Mouse (Mus musculus): ENCODE results near the gene Snd1. TPM values are rescaled to one million over a fixed set of nuclear protein-coding genes. Genes with fewer than 3 reads are reported as not detected.

Gene Snd1
- polyA plus RNA-seq, 1 experiment, result 155 TPM

DNA sequence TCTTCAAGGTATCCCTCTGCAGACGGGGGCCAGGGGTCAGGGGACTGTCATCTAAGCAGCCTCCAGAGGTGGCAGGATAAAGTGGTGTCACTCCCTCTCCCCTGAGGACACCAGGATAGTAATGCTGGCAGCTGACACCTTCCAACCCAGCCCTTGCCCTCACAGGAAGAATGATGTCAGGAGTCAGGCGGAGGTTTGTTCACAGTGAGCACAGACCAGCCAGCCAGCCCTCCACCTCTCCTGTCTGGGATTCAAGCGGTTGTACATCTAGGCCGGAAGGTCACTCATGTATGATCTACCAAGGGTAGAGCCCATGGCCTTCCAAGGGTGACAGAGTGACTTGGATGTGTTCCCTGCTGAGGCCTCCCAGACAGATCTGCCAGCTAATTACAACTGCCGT is 408.6 kb downstream of the Snd1 start:
- H3K27me3 ChIP-seq (ENCODE audit: control insufficient read depth, insufficient read depth, insufficient read length), result no peaks in the 10 kb centered on the region
- H3K36me3 ChIP-seq (ENCODE audit: control insufficient read depth, insufficient read depth), result peaks cover 58% of the 10 kb centered on the region
- TF ChIP-seq MAX (IDR thresholded peaks at IDR 0.05), result no peak
- TF ChIP-seq CTCF (IDR thresholded peaks at IDR 0.05; ENCODE audit: control insufficient read depth, insufficient read depth, insufficient read length), result no peak
- no peak for TF ChIP-seq FOSL1 (IDR thresholded peaks at IDR 0.05; ENCODE audit: insufficient read depth, low read length, poor library complexity, severe bottlenecking)
- no peak for TF ChIP-seq MYOG (IDR thresholded peaks at IDR 0.05; ENCODE audit: control insufficient read depth, extremely low read depth, insufficient read length)
- no peak for TF ChIP-seq MYOD1 (IDR thresholded peaks at IDR 0.05; ENCODE audit: control insufficient read depth, insufficient read length, low read depth)
- no peak for TF ChIP-seq CEBPB (IDR thresholded peaks at IDR 0.05; ENCODE audit: low read depth)
- TF ChIP-seq USF1 (IDR thresholded peaks at IDR 0.05; ENCODE audit: low read depth), result no peak
- H3K79me3 ChIP-seq (ENCODE audit: low read depth), result no peaks in the 10 kb centered on the region
- H3K4me3 ChIP-seq (ENCODE audit: insufficient read depth, poor library complexity, severe bottlenecking), result no peak overlapping the region
- H3K79me2 ChIP-seq (ENCODE audit: control insufficient read depth, insufficient read depth), result no peaks in the 10 kb centered on the region
- H3ac ChIP-seq (ENCODE audit: control insufficient read depth, insufficient read length, low read depth), result no peak overlapping the region

DNA sequence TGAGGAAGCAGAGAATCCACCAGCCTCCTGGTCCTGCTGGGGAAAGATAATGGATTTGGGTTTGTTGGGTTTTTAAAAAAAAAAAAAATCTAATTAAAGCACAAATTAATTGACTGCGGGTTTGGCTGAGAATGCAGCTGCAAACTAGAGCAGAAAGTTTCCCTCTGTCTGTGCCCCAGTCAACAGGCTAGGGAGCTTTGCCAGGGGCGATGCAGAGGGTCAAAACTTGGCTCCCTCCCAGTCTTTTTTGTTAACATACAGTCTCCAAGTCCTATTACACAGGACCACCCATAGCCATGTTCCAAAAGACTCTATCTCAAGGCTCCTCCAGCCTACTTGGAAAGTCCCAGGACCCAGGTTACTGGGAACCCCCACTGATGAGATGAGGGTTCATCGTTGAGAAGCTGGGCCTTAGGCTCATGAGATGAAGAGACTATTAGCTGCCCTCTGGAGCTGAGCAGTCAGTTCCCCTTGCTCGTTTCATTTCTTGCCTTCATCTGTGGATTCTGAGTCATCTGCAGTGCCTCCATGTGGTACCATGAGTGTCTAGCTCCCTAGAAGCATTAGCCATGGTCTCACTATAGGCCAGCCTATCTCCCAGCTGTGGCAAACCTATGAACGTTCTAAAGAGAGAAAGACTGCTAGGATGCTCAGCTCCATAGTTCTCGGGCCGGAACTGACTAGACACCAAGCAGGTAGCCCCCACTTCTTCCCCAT is 411.9 kb downstream of the Snd1 start:
- H3K27me3 ChIP-seq (ENCODE audit: control insufficient read depth, insufficient read depth, insufficient read length), result no peaks in the 10 kb centered on the region
- no peaks in the 10 kb centered on the region for H3K79me2 ChIP-seq (ENCODE audit: control insufficient read depth, insufficient read depth)
- H3K79me3 ChIP-seq (ENCODE audit: low read depth), result no peaks in the 10 kb centered on the region
- TF ChIP-seq FOSL1 (IDR thresholded peaks at IDR 0.05; ENCODE audit: insufficient read depth, low read length, poor library complexity, severe bottlenecking) (no peak), CTCF (IDR thresholded peaks at IDR 0.05; ENCODE audit: control insufficient read depth, insufficient read depth, insufficient read length) (no peak), MYOG (IDR thresholded peaks at IDR 0.05; ENCODE audit: control insufficient read depth, extremely low read depth, insufficient read length) (no peak), USF1 (IDR thresholded peaks at IDR 0.05; ENCODE audit: low read depth) (no peak), CEBPB (IDR thresholded peaks at IDR 0.05; ENCODE audit: low read depth) (no peak), MYOD1 (IDR thresholded peaks at IDR 0.05; ENCODE audit: control insufficient read depth, insufficient read length, low read depth) (no peak), MAX (IDR thresholded peaks at IDR 0.05) (no peak)
- H3K4me3 ChIP-seq (ENCODE audit: insufficient read depth, poor library complexity, severe bottlenecking), result no peak overlapping the region
- no peak overlapping the region for H3ac ChIP-seq (ENCODE audit: control insufficient read depth, insufficient read length, low read depth)
- peaks cover 77% of the 10 kb centered on the region for H3K36me3 ChIP-seq (ENCODE audit: control insufficient read depth, insufficient read depth)

DNA sequence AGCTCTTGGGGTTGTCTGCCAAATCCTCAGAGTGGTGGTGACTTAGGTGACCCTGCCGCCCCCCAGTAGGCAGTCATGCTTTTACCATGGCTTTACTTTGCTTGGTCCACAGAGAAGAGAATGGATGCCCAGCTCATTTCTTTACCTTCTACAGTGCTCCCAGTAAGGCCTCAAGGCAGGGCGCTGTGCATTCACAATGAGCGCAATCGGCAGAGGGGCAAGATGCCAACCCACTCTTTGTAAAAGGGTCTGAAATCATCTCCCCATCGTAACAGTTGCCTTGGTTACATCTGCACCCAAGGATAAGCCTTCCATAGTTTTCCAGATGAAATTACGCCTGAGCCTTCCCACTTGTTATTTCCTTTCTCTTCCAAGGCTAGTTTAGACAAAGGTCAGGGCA is 415.5 kb downstream of the Snd1 start:
- Histone ChIP-seq H3K27me3 (ENCODE audit: control insufficient read depth, insufficient read depth, insufficient read length) (no peaks in the 10 kb centered on the region), H3K79me2 (ENCODE audit: control insufficient read depth, insufficient read depth) (no peaks in the 10 kb centered on the region), H3K36me3 (ENCODE audit: control insufficient read depth, insufficient read depth) (peaks cover 43% of the 10 kb centered on the region), H3K79me3 (ENCODE audit: low read depth) (no peaks in the 10 kb centered on the region), H3ac (ENCODE audit: control insufficient read depth, insufficient read length, low read depth) (no peak overlapping the region), H3K4me3 (ENCODE audit: insufficient read depth, poor library complexity, severe bottlenecking) (no peak overlapping the region)
- TF ChIP-seq MAX (IDR thresholded peaks at IDR 0.05), result no peak
- no peak for TF ChIP-seq CEBPB (IDR thresholded peaks at IDR 0.05; ENCODE audit: low read depth)
- TF ChIP-seq FOSL1 (IDR thresholded peaks at IDR 0.05; ENCODE audit: insufficient read depth, low read length, poor library complexity, severe bottlenecking), result no peak
- TF ChIP-seq USF1 (IDR thresholded peaks at IDR 0.05; ENCODE audit: low read depth), result no peak
- TF ChIP-seq CTCF (IDR thresholded peaks at IDR 0.05; ENCODE audit: control insufficient read depth, insufficient read depth, insufficient read length), result no peak
- no peak for TF ChIP-seq MYOG (IDR thresholded peaks at IDR 0.05; ENCODE audit: control insufficient read depth, extremely low read depth, insufficient read length)
- TF ChIP-seq MYOD1 (IDR thresholded peaks at IDR 0.05; ENCODE audit: control insufficient read depth, insufficient read length, low read depth), result no peak

DNA sequence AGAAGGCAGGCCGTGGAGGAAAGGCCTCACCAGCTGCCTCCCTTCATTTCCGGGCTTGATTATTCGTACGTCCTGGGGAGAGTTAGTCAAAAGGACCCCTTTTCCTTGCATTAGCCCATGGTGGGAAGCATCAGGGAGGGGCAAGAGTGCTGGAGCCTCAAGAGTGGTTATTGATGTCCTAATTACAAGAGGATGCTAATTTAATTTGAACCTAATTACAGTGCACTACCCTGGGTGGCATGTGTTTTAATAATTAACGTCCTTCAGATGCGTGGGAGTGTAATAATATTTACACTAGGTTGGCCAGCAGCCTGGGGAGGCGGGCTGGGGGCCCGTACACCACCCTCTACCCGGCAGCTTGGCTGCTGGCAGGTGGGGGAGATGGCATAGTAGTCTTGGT is 416.5 kb downstream of the Snd1 start:
- Histone ChIP-seq H3ac (ENCODE audit: control insufficient read depth, insufficient read length, low read depth) (no peak overlapping the region), H3K4me3 (ENCODE audit: insufficient read depth, poor library complexity, severe bottlenecking) (no peak overlapping the region), H3K27me3 (ENCODE audit: control insufficient read depth, insufficient read depth, insufficient read length) (no peaks in the 10 kb centered on the region), H3K79me2 (ENCODE audit: control insufficient read depth, insufficient read depth) (no peaks in the 10 kb centered on the region), H3K36me3 (ENCODE audit: control insufficient read depth, insufficient read depth) (peaks cover 33% of the 10 kb centered on the region), H3K79me3 (ENCODE audit: low read depth) (no peaks in the 10 kb centered on the region)
- TF ChIP-seq MAX (IDR thresholded peaks at IDR 0.05), result no peak
- no peak for TF ChIP-seq MYOG (IDR thresholded peaks at IDR 0.05; ENCODE audit: control insufficient read depth, extremely low read depth, insufficient read length)
- no peak for TF ChIP-seq USF1 (IDR thresholded peaks at IDR 0.05; ENCODE audit: low read depth)
- TF ChIP-seq FOSL1 (IDR thresholded peaks at IDR 0.05; ENCODE audit: insufficient read depth, low read length, poor library complexity, severe bottlenecking), result no peak
- no peak for TF ChIP-seq CEBPB (IDR thresholded peaks at IDR 0.05; ENCODE audit: low read depth)
- no peak for TF ChIP-seq CTCF (IDR thresholded peaks at IDR 0.05; ENCODE audit: control insufficient read depth, insufficient read depth, insufficient read length)
- TF ChIP-seq MYOD1 (IDR thresholded peaks at IDR 0.05; ENCODE audit: control insufficient read depth, insufficient read length, low read depth), result no peak

DNA sequence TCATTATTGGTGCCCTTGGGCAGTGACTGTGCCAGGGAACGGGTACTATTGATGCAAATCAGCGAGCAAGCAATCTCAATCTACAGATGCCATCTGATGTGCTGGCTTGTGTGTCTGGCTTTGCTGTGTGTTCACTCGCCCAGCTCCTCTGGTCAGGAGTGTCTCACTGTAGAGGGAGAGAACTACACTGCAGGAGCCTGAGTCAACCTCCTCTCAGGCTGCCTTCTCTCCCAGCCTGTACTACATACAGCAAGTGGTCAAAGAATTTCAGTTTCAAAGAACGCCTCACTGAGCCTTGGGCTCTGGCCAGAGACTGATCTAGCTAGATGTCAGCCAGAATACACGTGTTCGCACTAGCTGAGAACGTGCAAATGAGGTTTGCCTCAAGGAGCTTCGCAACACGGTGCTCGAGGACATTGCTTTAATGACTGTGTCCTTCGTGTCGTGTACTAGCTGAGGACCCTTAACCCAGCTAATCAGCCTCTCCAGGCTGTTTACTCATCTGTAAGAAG is 420.1 kb downstream of the Snd1 start:
- Histone ChIP-seq H3K79me3 (ENCODE audit: low read depth) (no peaks in the 10 kb centered on the region), H3ac (ENCODE audit: control insufficient read depth, insufficient read length, low read depth) (no peak overlapping the region), H3K27me3 (ENCODE audit: control insufficient read depth, insufficient read depth, insufficient read length) (no peaks in the 10 kb centered on the region), H3K79me2 (ENCODE audit: control insufficient read depth, insufficient read depth) (no peaks in the 10 kb centered on the region), H3K4me3 (ENCODE audit: insufficient read depth, poor library complexity, severe bottlenecking) (no peak overlapping the region), H3K36me3 (ENCODE audit: control insufficient read depth, insufficient read depth) (peaks cover 11% of the 10 kb centered on the region)
- TF ChIP-seq FOSL1 (IDR thresholded peaks at IDR 0.05; ENCODE audit: insufficient read depth, low read length, poor library complexity, severe bottlenecking), result no peak

DNA sequence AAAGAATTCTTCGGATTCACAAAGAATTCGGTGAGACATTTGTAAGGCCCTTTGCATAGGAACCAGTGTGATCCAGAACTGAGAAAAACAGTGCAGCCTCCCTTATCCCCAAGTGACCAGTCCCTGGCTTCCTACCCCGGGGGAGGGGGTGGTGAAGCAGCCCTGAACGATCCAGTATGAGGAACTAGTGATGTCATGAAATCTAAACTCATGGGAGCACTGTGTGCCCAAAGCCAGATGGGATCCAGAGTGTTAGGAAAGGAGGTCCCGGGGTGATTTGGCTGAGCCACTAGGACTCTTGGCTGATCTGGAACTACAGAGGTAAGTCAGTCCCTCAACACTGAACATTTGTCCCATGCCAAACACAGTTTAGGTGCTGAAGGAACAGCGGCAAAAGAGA is 420.8 kb downstream of the Snd1 start:
- no peaks in the 10 kb centered on the region for H3K79me3 ChIP-seq (ENCODE audit: low read depth)
- peaks cover 4% of the 10 kb centered on the region for H3K36me3 ChIP-seq (ENCODE audit: control insufficient read depth, insufficient read depth)
- no peaks in the 10 kb centered on the region for H3K79me2 ChIP-seq (ENCODE audit: control insufficient read depth, insufficient read depth)
- no peak overlapping the region for H3ac ChIP-seq (ENCODE audit: control insufficient read depth, insufficient read length, low read depth)
- TF ChIP-seq CEBPB (IDR thresholded peaks at IDR 0.05; ENCODE audit: low read depth), result no peak
- no peak for TF ChIP-seq MAX (IDR thresholded peaks at IDR 0.05)
- no peaks in the 10 kb centered on the region for H3K27me3 ChIP-seq (ENCODE audit: control insufficient read depth, insufficient read depth, insufficient read length)
- no peak overlapping the region for H3K4me3 ChIP-seq (ENCODE audit: insufficient read depth, poor library complexity, severe bottlenecking)

Data from C2C12 (cell line).